In genomic region chr4:149948119-149948518, GRCm38 (mm10) we compare ENCODE assay signal across 26 mouse cellular contexts. TPM values are rescaled to one million over a fixed set of nuclear protein-coding genes. Genes with fewer than 3 reads are reported as not detected.
A peak's percentile ranks its signal among the peaks of the same experiment; 100 is the strongest.
DNase-seq lines count a peak whose midpoint lies in the region; ATAC-seq and TF ChIP-seq lines count a peak whose summit lies in the region.
"Had no signal": no experiment of that assay in that cellular context is flagged by ENCODE, and none has a peak within 500 bp of the region (broad histone marks: within the 10 kb centered on the region; RNA-seq: fewer than 3 reads in every experiment).

No protein-coding gene starts in this region.

- ATAC-seq in heart, embryonic 11.5 days (replicated peaks; ENCODE audit: insufficient number of reproducible peaks, low FRiP score, low TSS enrichment), result no peak
- no peak for ATAC-seq in heart, embryonic 14.5 days (ENCODE audit: insufficient number of reproducible peaks, insufficient read depth, low FRiP score, low read depth)
- ATAC-seq: activated CD4-positive, CD25-positive, alpha-beta regulatory T cell, adult 4 months; forebrain, embryonic 16.5 days; hindbrain, postnatal 0 days; intestine, postnatal 0 days; midbrain, embryonic 15.5 days had no signal

- H3K36me3 ChIP-seq in heart, embryonic 11.5 days (ENCODE audit: control insufficient read depth, insufficient read depth, low read length), result no peaks in the 10 kb centered on the region
- H3K36me3 ChIP-seq in heart, embryonic 14.5 days (ENCODE audit: control insufficient read depth, insufficient read depth, low read length), result no peaks in the 10 kb centered on the region
- H3K36me3 ChIP-seq in myocyte (ENCODE audit: control insufficient read depth, insufficient read depth), result peaks cover 3% of the 10 kb centered on the region
- H3K36me3 ChIP-seq: G1E; liver, embryonic 15.5 days; lung, embryonic 15.5 days; midbrain, embryonic 15.5 days; neural tube, embryonic 13.5 days; stomach, embryonic 15.5 days had no signal

- peaks cover 17% of the 10 kb centered on the region for H3K4me1 ChIP-seq in heart, embryonic 11.5 days (ENCODE audit: control insufficient read depth, insufficient read depth, low read length)
- peaks cover 24 to 29% of the 10 kb centered on the region in 2 experiments for H3K4me1 ChIP-seq in heart, embryonic 14.5 days (ENCODE audit: control insufficient read depth in 2 of 2, insufficient read depth in 2 of 2, low read length in 2 of 2)
- H3K4me1 ChIP-seq: liver, embryonic 15.5 days had no signal

- WGBS in heart, embryonic 11.5 days (ENCODE audit: insufficient replicate concordance), result 54% methylated on average over 5 of the region's 5 CpGs
- WGBS in heart, embryonic 14.5 days, result 33% methylated on average over 5 of the region's 5 CpGs

- H3K9me3 ChIP-seq in heart, embryonic 11.5 days (replicated peaks; ENCODE audit: control insufficient read depth, low read length), result no peaks in the 10 kb centered on the region
- H3K9me3 ChIP-seq in heart, embryonic 14.5 days (ENCODE audit: control insufficient read depth, low read length), result no peaks in the 10 kb centered on the region
- H3K9me3 ChIP-seq: embryonic facial prominence, embryonic 10.5 days; G1E; limb, embryonic 10.5 days; liver, embryonic 15.5 days; lung, embryonic 15.5 days; midbrain, embryonic 15.5 days; neural tube, embryonic 13.5 days; stomach, embryonic 15.5 days had no signal

- H3K4me2 ChIP-seq in heart, embryonic 11.5 days, result no peak overlapping the region
- peak overlapping the region; percentile 41; the same call in 1 of the 2 replicates for H3K4me2 ChIP-seq in heart, embryonic 14.5 days (ENCODE audit: low read length)
- peak overlapping the region; percentile 42 for H3K4me2 ChIP-seq in myocyte (ENCODE audit: low read depth)
- H3K4me2 ChIP-seq: liver, embryonic 15.5 days; lung, embryonic 15.5 days; midbrain, embryonic 15.5 days; neural tube, embryonic 13.5 days; stomach, embryonic 15.5 days had no signal

- DNase-seq in heart, adult 18-20 months, result peak; percentile 68 to 82
- DNase-seq in urinary bladder, postnatal 14 days (ENCODE audit: low spot score), result peak; percentile 31
- DNase-seq in urinary bladder, adult 18-20 months (ENCODE audit: low spot score in 2 of 2), result no peak
- no peak for DNase-seq in thymus, postnatal 0 days (ENCODE audit: low spot score)
- no peak for DNase-seq in adrenal gland, adult (ENCODE audit: inconsistent age in 2 of 2, low spot score in 1 of 2)
- DNase-seq: adrenal gland, postnatal 14 days; B cell, adult 2 months; cerebellum, adult 9-10 months; liver had no signal

- H3K79me2 ChIP-seq in myocyte (ENCODE audit: control insufficient read depth, insufficient read depth), result peaks cover 64% of the 10 kb centered on the region

- H3ac ChIP-seq in myocyte (ENCODE audit: control insufficient read depth, insufficient read length), result no peak overlapping the region

- no peak overlapping the region for H3K4me3 ChIP-seq in heart, embryonic 11.5 days (ENCODE audit: low read depth, low read length)
- no peak overlapping the region for H3K4me3 ChIP-seq in heart, embryonic 14.5 days (ENCODE audit: control insufficient read depth in 1 of 2, insufficient read depth in 1 of 2, low read depth in 1 of 2, low read length in 2 of 2)
- H3K4me3 ChIP-seq in myocyte, result no peak overlapping the region
- H3K4me3 ChIP-seq: embryonic facial prominence, embryonic 10.5 days; left cerebral cortex, adult 2 months; limb, embryonic 10.5 days; liver, embryonic 15.5 days; lung, embryonic 15.5 days; midbrain, embryonic 15.5 days; neural tube, embryonic 13.5 days; stomach, embryonic 15.5 days had no signal

- H3K27ac ChIP-seq in heart, embryonic 11.5 days (ENCODE audit: low read depth, low read length), result no peak overlapping the region
- H3K27ac ChIP-seq in heart, embryonic 14.5 days (replicated peaks in 1 of 2; ENCODE audit: control insufficient read depth in 1 of 2, insufficient read depth in 1 of 2, low read depth in 2 of 2, low read length in 2 of 2), result no peak overlapping the region; a peak in 1 of 4 replicates
- H3K27ac ChIP-seq: hindbrain, postnatal 0 days; left cerebral cortex, adult 2 months; liver, embryonic 15.5 days; lung, embryonic 15.5 days; macrophage; midbrain, embryonic 15.5 days; neural tube, embryonic 13.5 days; stomach, embryonic 15.5 days had no signal

- no peak for TF ChIP-seq POLR2A in myocyte (IDR thresholded peaks at IDR 0.05; ENCODE audit: insufficient read length, low read depth)

- no peak overlapping the region for H3K9ac ChIP-seq in heart, embryonic 11.5 days (ENCODE audit: low read depth, low read length)
- no peak overlapping the region for H3K9ac ChIP-seq in heart, embryonic 14.5 days (ENCODE audit: low read length)
- H3K9ac ChIP-seq: liver, embryonic 15.5 days; lung, embryonic 15.5 days; midbrain, embryonic 15.5 days; neural tube, embryonic 13.5 days; stomach, embryonic 15.5 days had no signal

- H3K27me3 ChIP-seq in heart, embryonic 11.5 days (ENCODE audit: control insufficient read depth, insufficient read depth, low read length), result peaks cover 6% of the 10 kb centered on the region
- H3K27me3 ChIP-seq in heart, embryonic 14.5 days (ENCODE audit: control insufficient read depth, insufficient read depth, low read length), result peaks cover 3% of the 10 kb centered on the region; the same call in 1 of the 2 replicates
- H3K27me3 ChIP-seq in myocyte (ENCODE audit: control insufficient read depth, insufficient read depth, insufficient read length), result no peaks in the 10 kb centered on the region
- H3K27me3 ChIP-seq: neural tube, embryonic 13.5 days; stomach, embryonic 15.5 days had no signal

TF ChIP-seq in myocyte, 11 proteins besides CTCF, POLR2A, EP300 and RAD21:
- TF ChIP-seq TCF12 (IDR thresholded peaks at IDR 0.05; ENCODE audit: insufficient read depth, poor library complexity, severe bottlenecking), result peak; percentile 74
- peak; percentile 29 to 90 (median 82) for TF ChIP-seq MYOG (IDR thresholded peaks at IDR 0.05; ENCODE audit: control insufficient read depth in 1 of 3, insufficient read depth in 1 of 3, insufficient read length in 2 of 3, low read depth in 2 of 3)
- TF ChIP-seq MYOD1 (IDR thresholded peaks at IDR 0.05; ENCODE audit: control insufficient read depth in 1 of 3, insufficient read length in 2 of 3, low read depth in 2 of 3), result peak; percentile 10 to 66 (median 23)
- TF ChIP-seq USF1 (IDR thresholded peaks at IDR 0.05; ENCODE audit: low read depth), result no peak
- TF ChIP-seq REST (IDR thresholded peaks at IDR 0.05; ENCODE audit: insufficient read depth, insufficient read length), result no peak

RNA-seq across cellular contexts. Expression of gene Spsb1, which starts 6.7 kb away (rescaled TPM):
- total RNA-seq in heart, adult 18-20 months (2021), result 10 to 100 TPM; 34.1 to 41.4 TPM
- polyA plus RNA-seq in heart, embryonic 11.5 days (2014; fragmentation: Nextera tagmentation; extraction: Ambion mirVana), result 4.7 and 5.6 TPM in 2 replicates
- 6.0 and 6.3 TPM in 2 replicates for polyA plus RNA-seq in heart, embryonic 14.5 days (2014; fragmentation: Nextera tagmentation; extraction: Ambion mirVana)
- polyA plus RNA-seq in myocyte (2012; fragmentation: generic; extraction: Trizol), result 22.6 TPM
- 9.0 and 9.5 TPM in 2 replicates for polyA plus RNA-seq in thymus, postnatal 0 days (2015; fragmentation: Nextera tagmentation; extraction: Ambion mirVana)
- total RNA-seq: G1E had no signal

Comparison
In these comparisons a context has a peak if more than half of its experiments do, and no peak if none do; other contexts are left out.
1. DNase-seq: peak in heart, adult 18-20 months (2 of 2) and urinary bladder, postnatal 14 days (single experiment); none in urinary bladder, adult 18-20 months (0 of 2), thymus, postnatal 0 days (single experiment) and adrenal gland, adult (0 of 2).